8 mouse cellular contexts compared by ENCODE assay signal in the genomic region with DNA sequence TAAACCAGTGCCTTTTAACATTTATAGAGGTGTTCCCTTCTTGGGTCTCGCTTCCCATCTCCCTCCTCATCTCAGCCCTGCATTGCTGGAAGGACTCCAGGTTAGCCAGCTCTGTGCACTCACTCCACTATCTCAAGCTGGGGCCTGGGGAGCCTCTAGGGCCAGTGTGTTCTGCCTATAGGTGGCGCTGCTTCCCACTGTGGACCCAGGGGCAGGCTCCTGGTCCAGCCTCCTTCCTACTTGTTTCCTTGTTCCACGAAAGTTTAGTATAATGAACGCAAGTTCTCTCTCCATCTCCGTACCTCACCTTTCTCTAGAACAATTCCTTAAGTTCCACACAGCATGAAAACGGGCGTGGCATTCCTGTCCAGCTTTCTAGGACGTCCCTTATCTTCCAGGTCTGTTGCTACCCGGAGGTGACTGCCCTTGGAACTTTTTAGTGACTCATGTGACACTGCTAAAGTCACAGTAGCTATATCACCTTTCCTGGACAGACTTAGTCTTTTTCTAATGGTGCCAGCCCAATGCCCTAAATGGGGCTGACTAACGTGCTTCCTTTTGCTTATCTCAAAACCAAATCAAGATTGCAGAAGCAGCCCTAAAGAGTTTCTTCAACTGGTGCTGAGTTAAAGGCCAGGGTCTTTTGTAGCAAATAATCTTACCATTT. TPM values are rescaled to one million over a fixed set of nuclear protein-coding genes. Genes with fewer than 3 reads are reported as not detected.
A peak's percentile ranks its signal among the peaks of the same experiment; 100 is the strongest.
DNase-seq lines count a peak whose midpoint lies in the region; ATAC-seq lines count a peak whose summit lies in the region.

No protein-coding gene starts in this region.

- ATAC-seq in neural tube, embryonic 15.5 days (ENCODE audit: low FRiP score) = no peak
- peak; percentile 86 for ATAC-seq in common myeloid progenitor, adult 5-6 weeks (replicated peaks; ENCODE audit: low read depth, poor library complexity, severe bottlenecking)
- ATAC-seq in midbrain, embryonic 13.5 days = peak; percentile 58; the same call in 1 of the 2 replicates

- H3K27ac ChIP-seq in neural tube, embryonic 15.5 days (replicated peaks) = no peak overlapping the region
- H3K27ac ChIP-seq in limb, embryonic 10.5 days = no peak overlapping the region
- H3K27ac ChIP-seq in midbrain, embryonic 13.5 days = no peak overlapping the region

- intact Hi-C loops in gastrocnemius, postnatal 36 days (cut with DNase I) = no loop called here

- no peak overlapping the region for H3K4me3 ChIP-seq in neural tube, embryonic 15.5 days (replicated peaks)
- H3K4me3 ChIP-seq in limb, embryonic 10.5 days = no peak overlapping the region
- no peak overlapping the region for H3K4me3 ChIP-seq in midbrain, embryonic 13.5 days (replicated peaks)

- H3K9ac ChIP-seq in neural tube, embryonic 15.5 days (replicated peaks) = no peak overlapping the region
- no peak overlapping the region for H3K9ac ChIP-seq in midbrain, embryonic 13.5 days (replicated peaks)

- H3K36me3 ChIP-seq in neural tube, embryonic 15.5 days = peaks cover 7% of the 10 kb centered on the region
- peaks cover 25% of the 10 kb centered on the region for H3K36me3 ChIP-seq in limb, embryonic 10.5 days
- H3K36me3 ChIP-seq in midbrain, embryonic 13.5 days = peaks cover 22% of the 10 kb centered on the region

- peak; percentile 60 for DNase-seq in neural tube, embryonic 10.5 days (ENCODE audit: extremely low spot score, low spot score)
- peak; percentile 67 to 71 for DNase-seq in gastrocnemius, postnatal 36 days
- DNase-seq in kidney, adult 18-20 months = peak; percentile 81
- peak; percentile 71 for DNase-seq in limb, embryonic 10.5 days (ENCODE audit: low spot score)
- DNase-seq in spleen, postnatal 14 days (ENCODE audit: low spot score in 2 of 2) = peak; percentile 34 to 68

- no peaks in the 10 kb centered on the region for H3K4me1 ChIP-seq in neural tube, embryonic 15.5 days
- no peaks in the 10 kb centered on the region for H3K4me1 ChIP-seq in limb, embryonic 10.5 days
- H3K4me1 ChIP-seq in midbrain, embryonic 13.5 days (replicated peaks) = no peaks in the 10 kb centered on the region

- WGBS in neural tube, embryonic 15.5 days = 39% methylated on average over 10 of the region's 10 CpGs
- WGBS in limb, embryonic 10.5 days = 41% methylated on average over 10 of the region's 10 CpGs
- WGBS in midbrain, embryonic 13.5 days = 38% methylated on average over 10 of the region's 10 CpGs

- H3K27me3 ChIP-seq in neural tube, embryonic 15.5 days (replicated peaks) = no peaks in the 10 kb centered on the region
- H3K27me3 ChIP-seq in limb, embryonic 10.5 days (ENCODE audit: low read depth, poor library complexity, severe bottlenecking) = no peaks in the 10 kb centered on the region
- H3K27me3 ChIP-seq in midbrain, embryonic 13.5 days = no peaks in the 10 kb centered on the region

- H3K4me2 ChIP-seq in neural tube, embryonic 15.5 days = no peak overlapping the region
- no peak overlapping the region for H3K4me2 ChIP-seq in midbrain, embryonic 13.5 days (replicated peaks)

- H3K9me3 ChIP-seq in neural tube, embryonic 15.5 days (replicated peaks) = no peaks in the 10 kb centered on the region
- H3K9me3 ChIP-seq in limb, embryonic 10.5 days (replicated peaks) = no peaks in the 10 kb centered on the region
- H3K9me3 ChIP-seq in midbrain, embryonic 13.5 days = no peaks in the 10 kb centered on the region

RNA-seq across cellular contexts. Expression of a gene that starts 12.9 kb away (rescaled TPM):
- 248 and 252 TPM in 2 replicates for polyA plus RNA-seq in neural tube, embryonic 15.5 days (2015; fragmentation: Nextera tagmentation; extraction: Ambion mirVana)
- 101 and 118 TPM in 2 replicates for total RNA-seq in common myeloid progenitor, adult 5-6 weeks (2017)
- total RNA-seq in gastrocnemius, postnatal 36 days (2021) = 10 to 100 TPM; 11.9 to 12.5 TPM
- 157 and 165 TPM in 2 replicates for polyA plus RNA-seq in limb, embryonic 10.5 days (2016; fragmentation: Nextera tagmentation; extraction: Ambion mirVana)
- polyA plus RNA-seq in midbrain, embryonic 13.5 days (2015; fragmentation: Nextera tagmentation; extraction: Ambion mirVana) = 339 and 353 TPM in 2 replicates

RNA-seq across cellular contexts. Expression of a gene that starts 13.1 kb away (rescaled TPM):
- polyA plus RNA-seq in neural tube, embryonic 15.5 days (2015; fragmentation: Nextera tagmentation; extraction: Ambion mirVana) = 18.8 and 24.2 TPM in 2 replicates
- total RNA-seq in common myeloid progenitor, adult 5-6 weeks (2017) = 8.7 and 9.5 TPM in 2 replicates
- total RNA-seq in gastrocnemius, postnatal 36 days (2021) = 10 to 100 TPM; 10.8 to 10.9 TPM
- 38.7 and 44.0 TPM in 2 replicates for polyA plus RNA-seq in limb, embryonic 10.5 days (2016; fragmentation: Nextera tagmentation; extraction: Ambion mirVana)
- 12.9 and 17.0 TPM in 2 replicates for polyA plus RNA-seq in midbrain, embryonic 13.5 days (2015; fragmentation: Nextera tagmentation; extraction: Ambion mirVana)

RNA-seq across cellular contexts. Expression of a gene that starts 20.8 kb away (rescaled TPM):
- 3.4 and 6.2 TPM in 2 replicates for polyA plus RNA-seq in neural tube, embryonic 15.5 days (2015; fragmentation: Nextera tagmentation; extraction: Ambion mirVana)
- 70.1 and 77.4 TPM in 2 replicates for total RNA-seq in common myeloid progenitor, adult 5-6 weeks (2017)
- total RNA-seq in gastrocnemius, postnatal 36 days (2021) = 1 to 10 TPM in 1 of 2 experiments, under 1 TPM in 1; 0.54 to 2.4 TPM
- 2.4 and 2.5 TPM in 2 replicates for polyA plus RNA-seq in limb, embryonic 10.5 days (2016; fragmentation: Nextera tagmentation; extraction: Ambion mirVana)
- 2.3 and 3.0 TPM in 2 replicates for polyA plus RNA-seq in midbrain, embryonic 13.5 days (2015; fragmentation: Nextera tagmentation; extraction: Ambion mirVana)

RNA-seq across cellular contexts. Expression of a gene that starts 28.9 kb away (rescaled TPM):
- 0.09 TPM in 1 of 2 replicates, not detected in the other for polyA plus RNA-seq in neural tube, embryonic 15.5 days (2015; fragmentation: Nextera tagmentation; extraction: Ambion mirVana)
- not detected in 2 replicates for total RNA-seq in common myeloid progenitor, adult 5-6 weeks (2017)
- total RNA-seq in gastrocnemius, postnatal 36 days (2021) = not detected
- not detected in 2 replicates for polyA plus RNA-seq in limb, embryonic 10.5 days (2016; fragmentation: Nextera tagmentation; extraction: Ambion mirVana)
- polyA plus RNA-seq in midbrain, embryonic 13.5 days (2015; fragmentation: Nextera tagmentation; extraction: Ambion mirVana) = not detected in 2 replicates
